Mouse (Mus musculus): ENCODE measurements around the gene Slc25a15.

Gene Slc25a15

DNA sequence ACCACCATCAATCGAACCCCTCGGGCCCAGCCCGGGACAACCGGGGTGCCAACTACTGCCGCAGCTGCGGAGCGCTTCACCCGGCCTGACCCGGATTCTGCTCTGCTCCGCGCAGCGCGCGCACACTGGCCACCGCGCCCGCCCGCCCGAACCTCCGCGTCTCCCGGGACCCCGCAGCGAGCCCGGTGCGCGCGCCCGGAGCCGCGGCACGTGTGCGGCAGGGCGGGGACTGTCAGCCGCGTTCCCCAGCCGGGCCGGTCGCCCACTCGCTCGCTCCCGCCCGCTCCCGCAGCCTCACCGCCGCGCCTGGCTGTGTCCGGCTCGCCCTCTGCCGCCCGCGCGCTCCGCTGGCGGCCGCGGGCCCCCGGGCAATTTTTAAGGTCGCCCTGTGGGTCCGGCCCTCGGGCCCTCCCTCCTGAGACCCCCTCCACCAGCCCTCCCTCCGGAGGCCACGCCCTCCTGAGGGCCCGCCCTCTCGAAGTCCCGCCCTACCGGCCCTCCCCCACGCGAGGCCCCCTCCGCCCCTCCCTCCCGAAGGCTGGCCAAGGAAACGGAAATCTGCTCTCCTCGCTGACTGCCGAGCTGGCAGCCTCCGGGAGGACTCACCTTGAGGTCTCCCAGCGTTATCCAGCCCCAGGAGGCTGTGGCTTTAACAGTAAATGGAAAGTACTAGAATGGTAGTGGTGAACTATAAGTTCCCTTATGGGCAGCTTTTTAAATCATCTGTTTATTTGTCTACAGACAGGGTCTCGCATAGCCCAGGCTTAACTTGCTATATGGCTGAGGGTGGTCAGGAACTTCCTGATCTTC lies at the start of gene Slc25a15:
Gene Slc25a15, minus strand, starts transcription at position 456 of the 810 bp plus-strand sequence.
- in situ Hi-C loops (cut with MboI; ENCODE audit: low sequenced_read_pairs): no loop called here

DNA sequence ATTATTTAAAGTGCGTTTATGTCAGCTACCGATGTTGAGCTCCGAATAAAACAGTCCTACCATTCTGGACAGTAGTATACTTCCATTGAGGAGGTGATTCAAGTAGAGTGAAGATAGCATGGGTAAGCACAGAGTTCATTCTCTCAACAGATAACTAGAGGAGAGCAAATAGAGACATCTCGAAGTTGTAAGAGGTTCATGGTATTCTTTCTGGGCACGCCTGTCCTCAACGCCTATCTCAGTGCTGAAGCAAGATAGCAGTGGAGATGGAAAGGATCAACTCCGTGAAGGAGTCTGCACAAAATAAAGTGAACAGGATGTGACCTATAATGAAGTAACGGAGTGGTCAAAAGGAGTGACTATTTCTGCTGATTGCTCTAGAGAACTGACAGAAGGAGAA lies 13.6 kb upstream of the Slc25a15 start:
- in situ Hi-C loops (cut with MboI; ENCODE audit: low sequenced_read_pairs): no loop called here

- in situ Hi-C loops (cut with MboI; ENCODE audit: low sequenced_read_pairs): no loop called here
Observed at GRCm38 (mm10) chr8:22411282-22411702, 12.9 kb upstream of the Slc25a15 start, which contains the start of gene Mrps31. Gene Mrps31 (plus strand): TSS chr8:22411361.

GRCm38 (mm10) chr8:22410688-22411281 lies 12.4 kb upstream of the Slc25a15 start:
- in situ Hi-C loops (cut with MboI; ENCODE audit: low sequenced_read_pairs): no loop called here

DNA sequence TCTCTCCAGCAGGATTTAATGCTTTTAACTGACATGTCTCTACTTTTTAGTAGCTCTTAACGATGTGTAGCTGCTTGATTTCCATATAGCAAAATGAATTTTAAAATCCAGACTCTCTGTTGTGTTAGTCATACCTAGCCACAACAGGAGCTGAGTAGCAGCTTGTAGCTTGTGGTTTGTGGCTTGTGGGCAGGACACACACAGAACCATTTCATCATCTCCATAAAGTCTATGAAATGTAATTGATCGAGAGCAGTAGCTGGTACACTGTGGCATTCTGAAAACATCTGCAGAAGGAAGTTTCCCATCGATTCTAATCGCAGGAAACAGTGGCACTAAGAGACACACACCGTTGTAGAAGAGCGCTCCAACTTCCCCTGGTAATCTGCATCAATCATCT lies 7.3 kb upstream of the Slc25a15 start:
- in situ Hi-C loops (cut with MboI; ENCODE audit: low sequenced_read_pairs): no loop called here

DNA sequence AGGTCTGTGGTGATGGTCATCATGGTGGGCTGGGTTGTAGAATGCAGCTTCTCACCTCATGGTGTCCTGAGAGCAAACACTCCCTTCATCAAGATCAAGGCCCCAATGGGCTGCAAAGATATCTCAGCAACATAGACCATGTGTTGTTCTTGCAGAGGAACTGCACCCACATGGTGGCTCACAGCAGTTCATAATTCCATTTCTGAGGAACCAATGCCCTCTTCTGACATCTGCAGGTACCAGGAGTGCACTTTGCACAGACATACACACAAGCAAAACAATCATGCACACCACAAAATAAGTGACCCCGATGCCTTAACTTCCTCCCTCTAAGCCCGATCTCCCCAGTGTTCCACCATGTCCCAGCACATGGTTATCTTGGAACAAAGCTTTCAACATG lies 4.8 kb upstream of the Slc25a15 start:
- in situ Hi-C loops (cut with MboI; ENCODE audit: low sequenced_read_pairs): no loop called here

GRCm38 (mm10) chr8:22400593-22400992 lies 2.2 kb upstream of the Slc25a15 start:
- in situ Hi-C loops (cut with MboI; ENCODE audit: low sequenced_read_pairs): no loop called here

GRCm38 (mm10) chr8:22399285-22399880 lies 986 bp upstream of the Slc25a15 start:
- in situ Hi-C loops (cut with MboI; ENCODE audit: low sequenced_read_pairs): no loop called here

DNA sequence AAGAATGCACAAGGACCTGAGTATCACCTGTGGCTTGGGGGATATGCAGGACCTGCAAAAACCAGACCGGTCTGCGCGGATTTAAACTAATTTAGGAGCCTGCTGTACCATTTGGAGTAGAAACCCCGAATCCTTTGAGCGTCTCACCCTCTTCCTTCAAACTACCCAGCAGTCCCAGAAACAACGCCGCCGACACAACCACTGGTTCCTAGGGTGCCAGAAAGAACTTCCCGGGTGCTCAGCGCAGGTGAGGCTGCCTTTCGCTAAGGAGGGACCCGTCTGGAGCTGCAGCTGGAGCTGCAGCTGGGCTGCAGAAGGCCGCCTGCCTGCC lies 621 bp downstream of the Slc25a15 start:
- in situ Hi-C loops (cut with MboI; ENCODE audit: low sequenced_read_pairs): no loop called here

DNA sequence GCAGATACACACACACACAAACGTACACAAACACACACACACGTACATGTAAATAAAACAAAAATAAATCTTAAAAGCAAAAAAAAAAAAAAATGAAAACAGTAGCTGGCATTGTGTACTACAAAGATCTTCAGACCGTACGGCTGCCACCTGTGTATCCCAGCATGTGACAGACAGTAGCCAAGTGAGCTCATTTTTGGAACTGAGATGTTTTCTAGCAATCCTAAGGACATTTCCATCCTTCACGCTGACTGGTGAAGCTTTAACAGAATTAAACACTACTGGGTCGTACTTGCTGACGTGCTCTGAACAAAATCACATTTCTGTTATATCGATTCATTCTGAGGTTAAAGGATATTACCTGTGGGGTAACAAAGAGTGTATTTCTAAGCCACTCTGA lies 3.1 kb downstream of the Slc25a15 start:
- in situ Hi-C loops (cut with MboI; ENCODE audit: low sequenced_read_pairs): no loop called here

DNA sequence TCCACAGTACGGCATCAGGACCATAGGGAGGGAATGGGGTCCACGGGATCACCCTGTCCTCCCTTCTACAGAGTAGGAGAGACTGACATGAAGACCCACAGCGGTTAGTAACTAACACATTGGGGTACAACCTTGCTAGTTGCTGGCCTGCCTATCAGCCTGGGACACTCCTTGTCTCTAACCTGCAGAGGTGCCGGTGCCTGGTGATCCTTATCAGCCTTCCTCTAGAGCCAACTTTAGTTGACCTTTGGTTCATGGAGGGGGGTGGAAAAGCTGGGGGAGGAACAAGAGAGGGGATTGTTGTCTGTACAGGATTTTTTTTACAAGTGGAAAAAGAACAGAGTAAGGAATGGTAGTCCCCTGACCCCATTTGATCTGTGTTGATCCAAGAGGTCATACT lies 3.9 kb downstream of the Slc25a15 start:
- in situ Hi-C loops (cut with MboI; ENCODE audit: low sequenced_read_pairs): no loop called here

DNA sequence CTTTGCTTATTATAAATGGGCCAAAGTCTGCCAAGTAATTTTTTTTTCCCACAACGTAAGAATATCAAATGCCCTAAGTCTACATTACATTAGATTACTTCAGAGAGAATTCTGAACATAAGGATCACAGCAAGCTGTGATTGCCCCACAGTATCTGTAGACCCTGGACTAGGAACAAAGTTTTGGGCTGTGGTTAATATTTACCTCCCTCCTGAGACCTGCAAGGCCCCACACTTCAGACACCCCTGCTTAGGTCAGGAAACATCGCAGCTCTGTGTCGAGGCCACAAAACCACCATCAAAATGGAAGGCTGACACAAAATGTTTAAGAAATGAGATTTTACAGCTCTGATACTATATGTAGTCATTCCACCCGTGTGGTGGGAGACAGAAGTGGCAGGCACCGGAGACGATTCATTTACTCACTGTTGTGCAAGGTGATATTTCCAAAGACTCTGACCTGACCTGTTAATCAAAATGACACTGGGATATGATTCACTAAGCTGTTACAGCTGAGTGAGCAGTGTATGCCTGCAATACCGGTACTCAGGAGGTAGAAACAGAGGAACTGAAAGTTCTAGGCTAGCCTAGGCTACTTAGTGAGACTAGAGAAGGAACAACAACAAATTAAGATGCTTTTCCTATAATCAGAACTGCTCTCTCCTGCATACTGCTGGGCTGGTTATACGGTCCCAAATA lies 7.5 kb downstream of the Slc25a15 start:
- in situ Hi-C loops (cut with MboI; ENCODE audit: low sequenced_read_pairs): no loop called here

- in situ Hi-C loops (cut with MboI; ENCODE audit: low sequenced_read_pairs): no loop called here
Observed at GRCm38 (mm10) chr8:22389874-22390273, 8.5 kb downstream of the Slc25a15 start.

DNA sequence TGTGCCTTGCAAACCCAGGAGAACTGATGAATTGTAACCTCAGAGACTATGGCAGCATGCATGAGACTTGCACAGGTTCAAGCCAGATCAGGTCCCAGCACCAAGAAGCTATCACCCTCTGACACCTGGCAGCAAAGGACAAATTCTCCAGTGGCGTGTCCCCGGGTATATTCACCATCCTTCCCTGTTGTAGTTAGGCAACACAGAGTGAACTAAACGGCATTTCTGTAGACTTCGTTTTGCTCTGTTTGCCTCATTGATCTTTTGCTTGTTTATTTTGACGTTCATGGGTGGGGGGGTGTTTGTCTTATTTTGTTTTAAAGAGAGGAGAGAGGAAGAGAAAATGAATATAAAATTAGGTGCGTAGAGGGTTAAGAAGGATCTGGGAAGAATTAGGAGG lies 13.2 kb downstream of the Slc25a15 start:
- in situ Hi-C loops (cut with MboI; ENCODE audit: low sequenced_read_pairs): no loop called here

- in situ Hi-C loops (cut with MboI; ENCODE audit: low sequenced_read_pairs): no loop called here
Observed at GRCm38 (mm10) chr8:22382824-22383595, 15.4 kb downstream of the Slc25a15 start.

DNA sequence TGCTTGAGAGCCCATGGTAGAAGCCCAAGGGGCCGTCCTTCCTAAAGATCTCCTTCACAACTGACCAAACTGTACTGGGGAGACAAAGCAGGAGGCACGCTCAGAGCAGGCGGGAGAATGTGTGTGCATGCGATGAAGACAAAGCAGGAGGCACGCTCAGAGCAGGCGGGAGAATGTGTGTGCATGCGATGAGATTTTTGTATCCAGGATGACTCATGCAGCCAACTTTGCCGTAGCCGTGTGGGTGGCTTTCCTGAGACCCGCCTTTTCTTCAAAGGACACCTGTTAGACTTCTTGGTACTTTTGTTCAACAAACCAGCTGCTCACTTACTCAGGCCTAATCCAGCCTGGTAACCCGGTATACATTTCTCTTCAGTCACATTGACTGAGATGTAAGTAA lies 17.5 kb downstream of the Slc25a15 start:
- in situ Hi-C loops (cut with MboI; ENCODE audit: low sequenced_read_pairs): no loop called here

DNA sequence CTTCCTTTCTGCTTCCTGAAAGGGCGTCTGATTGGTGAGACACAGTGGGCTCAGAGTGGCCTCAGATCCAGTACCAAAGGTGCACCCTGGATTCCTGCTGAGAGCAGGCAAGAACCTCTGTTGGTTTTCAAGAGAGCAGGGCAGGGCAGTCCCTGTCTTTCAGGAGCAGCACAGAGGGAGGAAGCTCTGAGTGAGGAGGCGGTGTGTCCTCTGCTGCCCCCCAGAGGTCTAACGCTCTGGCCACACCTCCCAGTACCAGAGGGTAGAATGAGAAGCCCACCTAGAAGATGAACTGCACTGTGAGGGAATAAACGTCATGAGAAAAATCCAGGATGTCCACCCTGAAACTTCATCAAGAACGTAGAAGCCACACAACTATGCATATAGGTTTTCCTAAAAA lies 21.5 kb downstream of the Slc25a15 start:
- in situ Hi-C loops (cut with MboI; ENCODE audit: low sequenced_read_pairs): no loop called here

- in situ Hi-C loops (cut with MboI; ENCODE audit: low sequenced_read_pairs): no loop called here
Observed at GRCm38 (mm10) chr8:22376311-22376710, 22.1 kb downstream of the Slc25a15 start.

GRCm38 (mm10) chr8:22359882-22360281 lies 38.5 kb downstream of the Slc25a15 start:
- in situ Hi-C loops (cut with MboI; ENCODE audit: low sequenced_read_pairs): no loop called here

- in situ Hi-C loops (cut with MboI; ENCODE audit: low sequenced_read_pairs): no loop called here
Observed at GRCm38 (mm10) chr8:22359359-22359758, 39.0 kb downstream of the Slc25a15 start.

DNA sequence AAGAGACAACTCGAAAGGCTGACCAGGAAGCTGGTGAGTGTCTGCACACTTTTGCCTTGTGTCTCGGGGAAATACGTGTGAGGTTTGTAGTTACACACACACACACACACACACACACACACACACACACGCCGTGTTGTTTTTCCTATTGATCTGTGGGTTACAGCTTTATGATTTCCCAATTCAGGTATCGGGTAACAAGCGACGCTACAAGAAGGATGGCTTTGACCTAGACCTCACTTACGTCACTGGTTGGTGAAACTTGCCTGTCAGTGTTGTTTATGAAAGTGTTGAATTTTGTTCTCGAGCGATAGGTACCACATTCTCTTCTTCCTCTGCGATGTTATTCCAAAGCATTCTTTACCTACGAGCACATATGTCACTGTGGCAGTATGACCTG lies 63.0 kb downstream of the Slc25a15 start:
- in situ Hi-C loops (cut with MboI; ENCODE audit: low sequenced_read_pairs): no loop called here
